Mouse (Mus musculus) 3T3-L1 (cell line): ENCODE data around the gene Adamts3.

Experiments
- DNase-seq: peaks from one replicate; pipeline ENCODE4 v3.0.0-alpha.2; 2015; ENCODE audit warnings: low read depth, low spot score

Gene Adamts3

DNA sequence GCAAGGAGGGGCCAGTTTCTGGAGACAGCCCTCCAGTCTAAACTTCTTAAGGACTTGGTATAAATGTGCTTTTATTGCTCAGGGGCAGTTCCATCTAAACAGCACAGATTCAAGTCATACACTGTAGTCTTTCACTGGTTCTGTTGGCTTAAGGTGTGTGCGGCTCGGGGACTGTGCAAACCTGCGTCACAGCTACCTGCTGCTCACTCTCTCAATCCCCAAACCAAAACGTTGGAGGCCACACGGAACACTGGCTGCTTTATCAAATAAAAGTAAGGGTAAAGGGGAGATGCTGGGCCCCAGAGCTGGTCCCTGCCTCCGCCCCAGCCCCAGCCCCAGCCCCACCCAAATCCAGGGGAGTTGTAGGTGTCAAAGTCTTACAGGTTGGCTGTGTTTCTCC is 66.5 kb downstream of the Adamts3 start:
- DNase-seq: no peak

DNA sequence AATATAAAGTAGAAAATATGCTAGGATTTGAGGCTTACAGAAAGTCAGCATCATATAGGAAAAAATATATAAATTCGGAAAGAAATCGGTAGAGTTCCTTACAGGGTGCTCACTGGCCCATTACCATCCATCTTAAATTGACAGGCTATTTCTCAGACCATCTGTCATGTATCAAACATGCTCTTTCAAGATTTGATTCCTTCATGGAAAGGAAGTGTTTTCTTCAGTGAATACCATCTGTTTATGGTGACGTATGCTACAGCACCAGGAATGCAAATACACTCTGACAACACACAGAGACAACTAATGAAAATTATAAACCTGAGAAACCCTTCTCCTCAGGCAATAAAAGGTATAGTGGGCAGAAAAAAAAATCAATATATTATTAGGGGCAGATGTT is 68.6 kb downstream of the Adamts3 start:
- no peak for DNase-seq

- no peak for DNase-seq
Observed at GRCm38 (mm10) chr5:89800181-89800816, 82.8 kb downstream of the Adamts3 start.

GRCm38 (mm10) chr5:89793706-89794105 is 89.4 kb downstream of the Adamts3 start:
- DNase-seq: no peak

DNA sequence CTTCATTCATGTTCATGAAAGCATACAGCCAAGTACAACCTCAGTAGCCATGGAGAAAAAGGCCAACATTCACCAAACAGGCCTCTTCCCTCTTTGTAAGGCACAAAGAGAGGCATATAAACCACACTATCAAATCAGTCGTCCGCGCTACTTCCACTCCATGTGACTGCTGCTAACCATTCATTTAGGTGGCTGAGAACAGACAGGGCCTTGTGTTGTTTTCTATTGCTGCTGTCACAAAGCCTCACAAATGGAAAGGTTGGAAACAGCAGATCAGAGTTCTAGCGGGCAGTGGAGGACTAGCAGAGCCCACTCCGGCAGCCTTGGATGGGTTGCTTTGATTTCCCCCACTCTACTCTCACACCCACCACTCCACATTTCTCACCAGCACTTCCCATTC is 98.5 kb downstream of the Adamts3 start:
- DNase-seq: no peak

- no peak for DNase-seq
Observed at GRCm38 (mm10) chr5:89779823-89780222, 103.3 kb downstream of the Adamts3 start.

DNA sequence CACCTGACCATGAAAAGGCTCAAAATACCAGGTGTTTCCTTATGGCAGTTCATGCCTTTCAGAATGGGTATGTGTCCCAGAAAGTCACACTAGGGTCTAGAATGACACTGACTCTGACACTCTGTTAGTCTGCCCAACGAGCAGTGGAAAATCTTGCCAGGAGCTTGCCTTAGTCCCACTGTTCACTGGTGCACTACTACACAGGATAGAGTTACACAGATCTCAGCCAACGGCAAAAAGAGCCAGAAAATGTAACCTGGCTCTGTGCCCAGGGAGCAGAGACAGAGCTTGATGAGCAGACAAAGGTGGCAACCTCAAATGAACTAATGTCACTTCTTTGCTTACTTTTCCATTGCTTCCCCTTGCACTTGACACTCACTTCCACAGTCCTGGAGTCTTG is 104.5 kb downstream of the Adamts3 start:
- DNase-seq: no peak

DNA sequence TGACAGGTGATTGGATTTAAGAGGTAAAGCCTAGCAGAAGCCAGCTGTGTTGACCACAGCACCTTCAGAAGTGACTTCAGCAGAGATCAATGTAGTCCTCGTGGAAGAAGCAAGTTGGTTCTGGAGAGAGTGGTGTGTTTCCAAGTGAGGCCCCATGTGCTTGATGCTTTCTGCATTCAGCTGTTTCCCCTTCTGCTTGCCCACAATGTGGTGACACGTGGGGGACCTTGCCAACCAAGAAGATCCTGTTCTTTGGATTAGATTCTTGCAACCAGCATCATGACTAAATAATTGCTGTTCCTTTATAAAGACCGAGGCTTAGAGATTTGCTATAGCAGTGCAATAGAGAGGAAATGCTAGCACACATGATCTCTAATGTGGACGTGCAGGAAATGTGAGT is 105.7 kb downstream of the Adamts3 start:
- no peak for DNase-seq

GRCm38 (mm10) chr5:89770655-89771355 is 112.3 kb downstream of the Adamts3 start:
- DNase-seq: no peak

DNA sequence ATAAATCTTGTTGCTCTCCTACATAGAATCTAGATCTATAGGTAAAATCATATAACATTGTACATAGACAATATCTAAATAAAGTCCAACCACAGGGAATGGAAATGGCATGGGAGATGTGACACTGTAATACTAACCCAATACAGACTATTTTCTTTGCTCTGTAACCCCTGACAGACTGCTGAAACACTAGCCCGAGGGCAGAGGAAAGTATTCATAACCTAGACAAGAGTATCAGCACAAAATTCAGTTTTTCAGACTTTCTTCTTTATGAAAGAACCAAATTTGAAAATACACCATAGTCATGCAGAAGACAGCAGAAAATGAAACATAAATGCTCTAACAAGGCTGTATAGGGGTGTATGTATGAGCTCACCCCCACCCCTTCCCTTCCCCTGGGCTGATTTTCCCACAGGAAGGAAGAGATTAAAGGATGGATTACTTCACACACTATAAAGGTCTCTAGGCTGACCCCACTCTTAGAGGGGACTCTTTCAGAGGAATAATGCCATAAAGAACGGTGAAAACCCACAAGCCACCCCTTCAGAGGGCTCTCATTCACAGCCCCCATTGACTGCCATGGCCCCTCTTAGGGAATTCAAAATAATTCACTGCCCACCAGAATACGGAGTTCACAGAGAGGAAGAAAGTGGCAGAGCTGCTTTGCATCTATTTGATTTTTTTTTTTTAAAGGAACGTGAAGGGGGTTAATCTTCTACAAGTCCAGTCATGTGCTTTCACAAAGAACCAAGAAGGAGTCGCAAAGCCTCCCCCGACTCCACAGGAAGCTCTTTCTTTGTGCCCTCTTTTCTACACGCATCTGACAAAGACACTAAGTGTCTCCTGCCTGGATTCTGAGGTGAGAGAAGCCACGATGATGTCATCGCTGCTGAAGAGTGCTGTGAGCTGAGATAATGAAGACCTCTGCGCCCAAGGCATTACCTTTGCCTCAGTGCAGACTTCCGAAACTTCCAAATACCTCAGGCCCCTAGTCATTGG is 119.6 kb downstream of the Adamts3 start:
- no peak for DNase-seq

- DNase-seq: no peak
Observed at GRCm38 (mm10) chr5:89760368-89760767, 122.8 kb downstream of the Adamts3 start.

- no peak for DNase-seq
Observed at GRCm38 (mm10) chr5:89751836-89752235, 131.3 kb downstream of the Adamts3 start.

- DNase-seq: no peak
Observed at GRCm38 (mm10) chr5:89748185-89748884, 134.8 kb downstream of the Adamts3 start.

DNA sequence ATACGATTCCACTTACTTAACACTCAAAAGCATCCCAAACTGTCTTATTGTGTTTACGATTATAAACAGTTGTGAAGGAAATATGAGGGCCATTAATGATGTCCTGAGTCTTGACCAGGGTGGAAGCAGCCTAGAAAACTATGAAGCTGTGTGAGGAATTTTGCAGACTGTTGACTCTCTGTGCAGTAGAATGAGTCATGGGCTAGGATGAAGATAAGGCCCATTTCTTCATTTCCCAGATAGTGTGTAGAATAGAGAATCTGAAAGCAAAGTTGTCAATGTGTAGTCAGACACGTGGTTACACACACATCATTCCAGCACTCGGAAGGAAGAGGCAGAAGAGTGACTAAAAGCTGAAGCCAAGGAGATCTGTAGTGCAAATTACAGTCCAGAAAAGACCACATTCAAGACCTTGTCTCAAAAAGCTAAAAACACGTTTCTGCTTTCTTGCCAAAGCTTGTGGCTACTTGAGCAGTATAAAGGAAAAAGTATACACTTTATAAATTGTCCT is 135.9 kb downstream of the Adamts3 start:
- no peak for DNase-seq

- DNase-seq: no peak
Observed at GRCm38 (mm10) chr5:89745112-89745511, 138.0 kb downstream of the Adamts3 start.

GRCm38 (mm10) chr5:89734759-89735158 is 148.4 kb downstream of the Adamts3 start:
- no peak for DNase-seq

DNA sequence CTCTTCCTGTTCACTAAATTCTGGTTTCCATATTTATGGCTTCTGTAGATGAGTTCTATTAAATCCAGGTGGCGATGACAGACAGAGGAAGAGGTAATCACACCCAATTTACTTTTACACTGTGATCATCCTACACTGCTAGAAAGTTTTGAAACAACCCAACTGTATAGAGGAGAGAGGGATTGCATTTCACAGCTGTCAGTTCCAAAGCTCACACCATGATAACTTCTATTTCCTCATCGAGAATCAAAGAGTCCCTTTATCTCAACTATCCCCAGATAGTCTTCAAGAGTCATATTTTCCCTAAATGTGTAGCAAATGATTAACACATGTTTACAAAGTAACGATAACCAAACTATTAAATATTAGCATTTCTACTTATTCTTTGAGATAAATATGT is 152.7 kb downstream of the Adamts3 start:
- no peak for DNase-seq

DNA sequence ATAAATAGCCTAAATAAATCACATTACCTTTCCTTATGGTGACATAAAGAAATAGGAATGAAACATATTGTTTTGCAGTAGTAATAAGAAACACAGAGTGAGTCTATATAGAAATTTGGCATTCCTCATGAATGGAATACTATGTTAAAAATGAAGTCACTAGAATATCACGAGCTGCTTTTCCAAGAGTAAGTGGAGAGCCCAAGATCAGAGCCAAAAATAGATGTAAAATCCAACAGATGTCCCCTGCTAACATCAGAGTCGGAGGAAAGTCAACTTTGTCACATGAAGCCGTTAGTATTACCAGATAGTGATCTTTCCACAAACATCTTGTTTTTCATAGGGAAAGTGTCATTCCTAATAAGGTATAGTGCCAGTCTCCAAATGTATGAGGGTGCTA is 155.0 kb downstream of the Adamts3 start:
- DNase-seq: no peak

DNA sequence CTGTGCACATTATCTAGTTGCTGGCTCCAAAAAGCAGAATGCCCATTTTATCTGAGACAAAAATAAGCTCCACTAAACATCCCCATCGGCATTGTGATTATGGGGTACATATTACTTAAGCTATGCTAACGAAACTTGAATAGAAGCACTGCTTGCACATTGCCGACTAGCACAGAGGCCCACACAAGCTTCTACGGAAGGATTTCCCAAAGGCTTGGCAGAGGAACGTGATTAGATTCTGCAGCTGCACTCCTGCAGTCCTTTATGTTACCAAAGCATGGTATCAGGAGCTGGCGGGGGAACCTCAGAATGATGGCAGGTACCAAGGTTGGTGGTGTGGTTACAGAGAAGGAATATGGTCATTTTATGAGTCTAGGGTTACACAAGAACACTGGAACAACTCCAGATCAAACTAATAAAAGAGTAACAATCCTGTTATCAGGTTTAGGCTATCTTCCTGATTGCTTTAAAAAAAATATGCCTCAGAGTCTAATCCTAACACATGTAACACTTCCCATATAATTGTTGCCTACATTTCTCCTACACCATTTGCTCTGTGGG is 155.6 kb downstream of the Adamts3 start:
- DNase-seq: no peak

- DNase-seq: no peak
Observed at GRCm38 (mm10) chr5:89714552-89714951, 168.6 kb downstream of the Adamts3 start.
